Mouse (Mus musculus) right cerebral cortex, adult 18-20 months (tissue): Measurements from ENCODE around the gene Spp1.

ENCODE experiments used
- DNase-seq: peaks from one replicate; pipeline ENCODE4 v3.0.0; 2022; ENCODE audit warnings: mixed read lengths

The Spp1 gene

DNA sequence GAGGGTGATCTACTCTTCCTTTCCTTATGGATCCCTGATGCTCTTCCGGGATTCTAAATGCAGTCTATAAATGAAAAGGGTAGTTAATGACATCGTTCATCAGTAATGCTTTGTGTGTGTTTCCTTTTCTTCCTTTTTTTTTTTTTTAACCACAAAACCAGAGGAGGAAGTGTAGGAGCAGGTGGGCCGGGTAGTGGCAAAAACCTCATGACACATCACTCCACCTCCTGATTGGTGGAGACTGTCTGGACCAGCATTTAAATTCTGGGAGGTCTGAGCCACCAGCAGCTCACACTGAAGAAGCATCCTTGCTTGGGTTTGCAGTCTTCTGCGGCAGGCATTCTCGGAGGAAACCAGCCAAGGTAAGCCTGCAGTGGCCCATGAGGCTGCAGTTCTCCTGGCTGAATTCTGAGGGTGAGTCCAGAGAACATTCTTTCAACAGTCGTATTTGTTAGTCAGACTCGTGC is at the start of gene Spp1:
Gene Spp1 (plus strand): TSS at position 284 of the 467 bp plus-strand sequence.
- no peak for DNase-seq

GRCm38 (mm10) chr5:104385521-104385920 is 49.4 kb upstream of the Spp1 start:
- no peak for DNase-seq

- DNase-seq: no peak
These were observed 48.0 kb upstream of the Spp1 start for GRCm38 (mm10) chr5:104386908-104387307.

DNA sequence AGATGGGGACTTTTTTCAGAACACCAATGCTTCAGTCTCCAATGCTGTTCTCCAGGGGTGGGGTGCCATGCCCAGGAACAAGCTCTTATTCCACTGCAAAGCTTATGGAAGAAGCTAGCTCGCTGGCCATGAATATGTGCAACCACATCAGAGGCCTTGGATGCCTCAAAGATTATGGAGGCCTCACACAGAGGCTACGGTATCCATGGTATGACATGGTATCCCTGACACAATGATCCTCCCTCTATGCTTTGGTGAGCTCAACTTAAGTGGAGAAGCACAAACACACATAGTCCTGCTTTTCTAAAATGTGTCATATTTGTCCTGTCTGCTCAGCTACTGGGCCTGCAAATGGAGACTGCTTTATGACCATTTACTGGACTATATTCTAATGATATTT is 44.0 kb upstream of the Spp1 start:
- no peak for DNase-seq

GRCm38 (mm10) chr5:104392784-104393183 is 42.1 kb upstream of the Spp1 start:
- DNase-seq: no peak

- DNase-seq: no peak
These were observed 38.6 kb upstream of the Spp1 start for GRCm38 (mm10) chr5:104396286-104396685.

DNA sequence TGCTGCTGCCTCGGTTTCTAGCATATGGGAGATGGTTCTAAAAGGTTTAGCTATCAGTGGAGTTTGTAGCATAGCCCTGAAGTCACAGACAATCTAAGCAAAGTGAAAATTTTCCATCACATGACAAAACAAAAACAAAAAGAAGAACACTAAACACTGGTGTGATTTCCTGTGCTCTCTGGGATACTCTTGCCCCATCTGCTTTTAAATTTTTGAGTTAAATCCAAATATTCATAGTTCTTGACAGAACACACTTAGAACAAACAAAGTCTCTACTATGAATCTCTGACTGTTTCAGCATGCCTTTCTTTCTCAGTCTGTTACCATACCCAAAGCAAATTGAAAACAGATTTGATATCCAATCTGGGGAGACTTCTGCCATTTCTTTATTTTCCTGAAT is 36.9 kb upstream of the Spp1 start:
- no peak for DNase-seq

GRCm38 (mm10) chr5:104399291-104399950 is 35.5 kb upstream of the Spp1 start:
- no peak for DNase-seq

GRCm38 (mm10) chr5:104399970-104400369 is 34.9 kb upstream of the Spp1 start:
- DNase-seq: no peak

DNA sequence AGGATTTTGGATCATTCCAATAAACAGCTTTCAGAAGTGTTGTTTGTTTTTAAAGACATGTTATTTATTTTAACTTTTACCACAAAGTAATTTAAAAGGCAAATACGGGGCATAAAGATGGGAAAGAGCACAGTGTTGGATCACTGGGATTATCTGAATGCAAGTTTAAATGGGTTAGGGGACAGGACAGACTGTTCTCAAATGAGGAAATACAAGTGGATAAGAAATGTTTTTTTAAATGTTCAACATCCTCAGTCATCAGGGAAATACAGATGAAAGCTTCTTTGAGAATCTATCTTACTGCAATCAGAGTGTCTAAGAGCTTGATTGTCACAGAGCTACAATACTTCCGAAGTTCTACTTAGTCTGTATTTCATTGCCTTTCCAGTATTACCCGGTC is 32.3 kb upstream of the Spp1 start:
- no peak for DNase-seq

DNA sequence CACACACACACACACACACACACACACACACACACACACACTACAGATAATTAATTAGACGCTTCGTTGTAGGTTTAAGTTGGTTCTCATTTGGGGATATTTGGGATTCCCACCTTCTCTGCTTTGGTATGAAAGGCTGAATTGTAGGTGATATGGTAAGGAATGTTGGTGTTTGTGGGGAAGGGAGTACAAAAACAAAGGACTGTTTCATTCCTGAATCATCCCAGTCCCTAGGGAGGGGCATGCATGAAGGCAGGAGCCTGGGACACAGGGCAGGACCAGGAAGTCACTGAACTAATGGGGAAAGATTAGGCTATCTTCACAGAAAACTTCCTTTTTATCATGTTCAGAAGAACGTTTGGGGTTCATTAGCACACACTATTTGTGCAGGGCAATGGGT is 31.6 kb upstream of the Spp1 start:
- DNase-seq: no peak

- no peak for DNase-seq
These were observed 30.4 kb upstream of the Spp1 start for GRCm38 (mm10) chr5:104404551-104404950.

GRCm38 (mm10) chr5:104405051-104405450 is 29.9 kb upstream of the Spp1 start:
- no peak for DNase-seq

DNA sequence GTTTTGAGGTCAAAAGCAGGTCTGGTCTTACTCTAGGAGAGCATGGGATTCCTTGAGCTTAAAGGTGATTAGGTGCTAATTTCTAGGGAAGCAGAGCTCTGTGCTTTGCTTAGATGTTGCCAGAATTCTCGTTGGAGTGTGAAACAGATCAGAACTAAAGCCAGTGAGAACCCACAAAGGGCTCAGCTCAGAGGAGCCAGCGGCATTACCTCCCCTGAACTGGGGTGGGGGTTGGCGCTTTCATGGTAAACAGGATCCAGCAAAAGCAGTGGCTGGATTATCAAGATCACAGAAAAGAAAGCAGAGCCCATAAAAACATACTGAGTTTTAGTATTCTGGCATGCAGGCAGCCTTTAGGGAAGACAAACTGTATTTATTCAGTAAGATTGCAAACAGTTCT is 28.2 kb upstream of the Spp1 start:
- DNase-seq: no peak

DNA sequence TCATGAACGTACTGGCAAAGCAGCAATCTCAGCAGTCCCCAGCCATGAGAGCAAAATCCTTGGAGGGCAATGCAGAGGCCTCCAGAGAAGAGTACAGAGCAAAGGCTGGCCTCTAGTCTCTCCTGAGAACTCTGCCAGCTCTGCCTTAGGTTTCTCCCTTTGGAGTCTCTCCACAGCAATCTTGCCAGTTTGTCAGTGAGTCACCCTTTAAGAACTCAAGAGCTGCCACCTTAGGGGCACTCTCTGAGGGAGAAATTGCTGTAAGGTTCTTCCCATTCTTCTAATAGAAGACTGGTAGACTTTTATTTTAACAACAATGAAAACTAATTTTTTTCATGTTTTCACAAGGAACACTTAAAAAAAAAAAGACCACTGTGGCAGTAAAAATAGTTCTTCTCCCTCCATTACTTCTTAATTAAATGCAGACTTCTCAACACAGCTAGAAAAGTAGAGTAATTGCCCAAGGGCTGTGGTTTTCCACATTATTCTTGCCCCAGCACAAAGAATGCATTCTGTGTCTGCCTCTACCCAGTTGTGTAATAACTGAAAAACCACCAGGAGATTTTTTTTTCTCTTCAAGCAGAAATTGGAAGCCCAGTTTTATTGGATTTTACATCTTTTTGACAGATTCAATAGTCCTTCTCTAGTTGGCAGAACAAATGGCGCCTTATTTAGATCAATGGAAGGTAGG is 27.2 kb upstream of the Spp1 start:
- no peak for DNase-seq

DNA sequence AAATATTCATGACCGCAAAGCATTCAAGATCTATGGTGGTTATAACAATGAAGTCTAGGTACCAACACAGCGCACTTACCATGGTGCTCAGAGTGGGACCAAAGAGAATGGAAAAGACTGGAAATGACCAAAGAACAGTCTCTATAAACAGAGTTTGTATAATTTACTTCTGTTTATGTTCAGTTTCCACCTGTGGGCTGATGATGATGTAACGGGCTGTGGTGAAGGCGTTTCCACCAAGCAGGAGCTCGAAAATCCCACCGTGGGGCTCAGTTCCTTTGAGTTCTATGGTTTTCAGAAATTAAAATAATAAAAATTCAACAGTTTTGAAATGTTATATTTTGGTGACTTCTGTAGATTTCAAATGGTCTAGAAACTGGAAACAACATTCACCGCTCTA is 26.4 kb upstream of the Spp1 start:
- no peak for DNase-seq

DNA sequence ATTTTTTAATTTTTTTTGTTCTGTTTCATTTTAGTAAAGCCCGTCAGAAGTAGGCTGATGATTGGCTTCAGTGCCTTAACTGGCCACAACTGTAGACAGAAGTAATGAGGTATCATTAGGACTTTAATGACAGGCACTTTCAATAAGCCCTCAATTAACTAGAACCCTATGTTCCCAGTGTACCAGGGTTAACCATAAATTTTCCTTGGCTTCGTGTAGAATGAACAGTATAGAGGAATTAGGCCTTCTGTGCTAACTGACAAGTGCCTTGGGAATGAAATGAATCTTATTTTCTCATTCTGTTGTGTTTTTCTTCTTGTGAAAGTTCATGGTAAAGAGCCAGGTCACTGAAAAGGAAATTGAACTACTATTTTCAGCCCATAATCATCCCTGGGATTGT is 18.9 kb upstream of the Spp1 start:
- DNase-seq: no peak

- no peak for DNase-seq
These were observed 17.9 kb upstream of the Spp1 start for GRCm38 (mm10) chr5:104417028-104417427.

DNA sequence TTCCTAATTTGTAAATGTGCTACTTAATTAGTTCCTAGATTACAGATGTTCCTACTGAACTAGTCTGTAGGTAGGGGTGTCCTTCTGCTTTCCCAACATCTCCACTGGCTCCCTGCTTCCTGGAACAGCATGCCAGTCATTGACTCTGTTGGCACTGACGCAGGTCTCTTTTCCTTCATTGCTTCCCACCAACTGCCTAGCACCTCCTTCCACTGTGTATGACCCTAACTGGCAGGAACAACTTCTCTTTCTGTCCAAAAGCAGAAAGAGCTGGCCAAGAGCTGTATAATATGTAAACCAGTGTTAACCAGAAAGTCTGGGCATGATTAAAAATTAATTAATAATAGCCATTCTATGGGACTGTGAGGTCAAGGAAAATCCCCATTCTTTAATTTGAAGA is 17.2 kb upstream of the Spp1 start:
- no peak for DNase-seq

DNA sequence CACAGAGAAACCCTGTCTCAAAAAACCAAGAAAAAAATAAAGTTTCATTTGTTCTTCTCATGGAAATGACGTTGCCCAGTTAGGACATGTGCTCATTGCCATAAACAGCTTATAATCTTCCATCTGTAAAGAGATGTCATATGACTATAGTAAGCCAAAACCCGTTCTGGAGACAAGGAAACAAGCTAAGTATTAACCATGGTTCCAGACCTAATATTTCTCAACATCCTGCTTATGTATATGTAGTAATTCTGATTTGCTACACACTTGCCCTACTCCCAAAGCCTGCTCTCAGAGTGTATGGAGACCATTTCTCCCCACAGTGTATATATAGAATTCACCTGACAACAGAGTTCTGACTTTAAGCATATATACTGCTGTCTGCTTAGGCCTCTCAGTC is 12.9 kb upstream of the Spp1 start:
- DNase-seq: no peak

DNA sequence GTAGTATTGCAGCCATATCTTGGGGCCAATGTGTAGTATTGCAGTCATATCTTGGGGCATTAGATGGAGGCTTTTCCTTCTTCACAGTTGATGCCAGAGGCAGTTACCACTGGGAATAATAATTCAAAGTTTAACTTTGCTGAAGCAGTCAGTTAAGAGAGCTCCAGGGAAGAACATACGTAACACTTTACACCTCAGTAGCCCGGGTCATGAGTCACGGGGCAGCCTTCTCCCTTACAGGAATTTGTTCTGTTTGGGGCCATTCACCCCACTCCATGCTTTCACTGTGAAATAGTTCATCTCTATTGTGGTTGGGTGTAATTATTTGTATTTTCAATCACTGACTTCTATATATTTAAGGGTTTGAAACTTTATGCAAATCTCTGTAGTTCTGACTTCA is 11.1 kb upstream of the Spp1 start:
- no peak for DNase-seq

- DNase-seq: no peak
These were observed 9.0 kb upstream of the Spp1 start for GRCm38 (mm10) chr5:104425949-104426348.

DNA sequence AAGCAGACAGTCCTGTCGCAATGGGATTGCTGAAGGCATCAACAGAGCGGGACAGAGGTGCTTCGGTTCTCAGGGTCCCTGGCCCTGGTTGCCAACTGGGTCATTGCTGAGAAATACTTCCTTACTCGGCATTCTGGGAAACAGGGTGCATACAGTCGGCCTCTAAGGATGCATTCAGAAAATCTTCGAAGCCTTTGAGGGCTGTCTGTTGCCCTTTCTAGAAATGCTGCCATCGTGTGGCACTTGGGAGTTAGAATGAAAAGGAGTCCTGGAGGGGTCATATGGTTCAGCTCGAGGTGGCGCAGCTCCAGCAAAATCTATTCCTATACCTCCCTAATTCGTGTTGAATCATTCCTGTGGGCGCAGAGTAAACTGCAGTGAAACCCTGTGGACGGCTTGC is 2.0 kb upstream of the Spp1 start:
- DNase-seq: peak; percentile 32

DNA sequence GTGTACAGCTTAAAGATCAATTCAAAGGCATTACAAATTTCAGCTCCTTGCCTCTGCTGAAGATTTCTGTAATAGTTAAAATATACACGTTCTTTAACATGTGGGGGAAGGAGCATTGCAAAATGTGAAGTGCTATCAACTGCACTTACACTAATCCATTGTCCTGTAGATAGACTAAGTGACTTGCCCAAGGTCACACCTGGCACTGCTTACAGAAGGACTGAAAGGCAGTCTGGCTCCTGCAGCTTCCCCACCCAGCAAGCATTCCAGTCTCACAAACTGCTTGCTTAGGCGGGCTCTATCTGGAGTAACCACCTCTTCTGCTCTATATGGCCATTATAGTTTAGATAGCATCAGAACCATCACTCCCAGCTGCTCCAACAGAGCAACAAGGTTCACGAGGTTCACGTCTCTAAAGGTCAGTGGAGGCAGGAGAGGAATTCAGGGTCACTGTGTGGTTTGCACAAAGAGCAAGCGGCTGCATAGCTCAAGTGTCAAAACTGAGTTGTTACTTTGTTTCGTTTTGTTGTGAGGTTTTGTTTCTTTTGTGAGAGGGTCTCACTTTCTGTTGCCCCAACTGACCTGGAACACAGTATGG is 851 bp upstream of the Spp1 start:
- DNase-seq: no peak
